Mouse (Mus musculus) G1E (cell line): Measurements from ENCODE around the gene Map1lc3b.

ENCODE experiments used
- CTCF ChIP-seq: IDR thresholded peaks from 2 replicates; pipeline ENCODE4 v1.5.1; 2012; ENCODE audit warnings: low read depth, low read length, inconsistent platforms, mixed read lengths
- GATA1 ChIP-seq: IDR thresholded peaks from 2 replicates; pipeline ENCODE4 v1.6.1; 2012; ENCODE audit warnings: borderline replicate concordance, low read length, inconsistent platforms, mixed read lengths
- POLR2AphosphoS5 ChIP-seq: IDR thresholded peaks from 2 replicates; pipeline ENCODE4 v1.6.1; 2012; ENCODE audit warnings: low read depth, low read length, inconsistent platforms; ENCODE audit not compliant: insufficient replicate concordance

GRCm38 (mm10) chr8:121559801-121560200, 30.4 kb upstream of the Map1lc3b start:
- no peak for TF ChIP-seq POLR2AphosphoS5
- TF ChIP-seq CTCF: no peak
- no peak for TF ChIP-seq GATA1
